Mouse (Mus musculus) ZHBTc4 (cell line): Measurements from ENCODE around the gene Cd96.

Experiments used
- DNase-seq: peaks from one replicate; pipeline ENCODE4 v3.0.0-alpha.2; 2011; ENCODE audit warnings: low read depth, low spot score

Cd96 gene

GRCm38 (mm10) chr16:46046906-46047305, 73.1 kb downstream of the Cd96 start:
- peak; percentile 41 for DNase-seq

- no peak for DNase-seq
Observed at GRCm38 (mm10) chr16:46036261-46036660, 83.8 kb downstream of the Cd96 start.

- DNase-seq: no peak
Observed at GRCm38 (mm10) chr16:46033896-46034295, 86.2 kb downstream of the Cd96 start.

GRCm38 (mm10) chr16:46022958-46023491, 97.0 kb downstream of the Cd96 start:
- no peak for DNase-seq

- peak; percentile 79 for DNase-seq
Observed at GRCm38 (mm10) chr16:46022189-46022928, 97.7 kb downstream of the Cd96 start.

GRCm38 (mm10) chr16:46021302-46021701, 98.7 kb downstream of the Cd96 start:
- no peak for DNase-seq

- DNase-seq: no peak
Observed at GRCm38 (mm10) chr16:46020396-46020795, 99.7 kb downstream of the Cd96 start.

GRCm38 (mm10) chr16:46019799-46020198, 100.3 kb downstream of the Cd96 start:
- no peak for DNase-seq

GRCm38 (mm10) chr16:46019359-46019758, 100.7 kb downstream of the Cd96 start:
- DNase-seq: no peak

GRCm38 (mm10) chr16:46011696-46012095, 108.4 kb downstream of the Cd96 start:
- no peak for DNase-seq

- DNase-seq: peak; percentile 36
Observed at GRCm38 (mm10) chr16:46010906-46011220, 109.2 kb downstream of the Cd96 start.

- DNase-seq: peak; percentile 95
Observed at GRCm38 (mm10) chr16:46010153-46010905, 109.7 kb downstream of the Cd96 start, which contains the start of gene Plcxd2. TSS of gene Plcxd2 (minus strand) at chr16:46010218.

GRCm38 (mm10) chr16:46009717-46010116, 110.3 kb downstream of the Cd96 start:
- peak; percentile 12 for DNase-seq

- no peak for DNase-seq
Observed at GRCm38 (mm10) chr16:46008766-46009165, 111.3 kb downstream of the Cd96 start.

GRCm38 (mm10) chr16:46008036-46008605, 111.9 kb downstream of the Cd96 start:
- DNase-seq: no peak

- DNase-seq: no peak
Observed at GRCm38 (mm10) chr16:46006261-46006660, 113.8 kb downstream of the Cd96 start.

GRCm38 (mm10) chr16:46001550-46002166, 118.4 kb downstream of the Cd96 start:
- DNase-seq: no peak

GRCm38 (mm10) chr16:46000976-46001375, 119.1 kb downstream of the Cd96 start:
- no peak for DNase-seq

- DNase-seq: no peak
Observed at GRCm38 (mm10) chr16:45999374-46000191, 120.5 kb downstream of the Cd96 start.

GRCm38 (mm10) chr16:45998231-45998630, 121.8 kb downstream of the Cd96 start:
- no peak for DNase-seq
